Mouse (Mus musculus) G1E (cell line): ENCODE results near the gene Amhr2.

ENCODE experiments used
- CTCF ChIP-seq: IDR thresholded peaks from 2 replicates; pipeline ENCODE4 v1.5.1; 2012; ENCODE audit warnings: low read depth, low read length, inconsistent platforms, mixed read lengths
- TAL1 ChIP-seq: conservative IDR thresholded peaks from 2 replicates; pipeline ENCODE4 v1.6.1; 2012; ENCODE audit warnings: low read depth, low read length, inconsistent platforms, mixed read lengths

GRCm38 (mm10) chr15:102451666-102452430 is 6.7 kb downstream of the Amhr2 start:
- TF ChIP-seq CTCF (no peak), TAL1 (no peak)
